9 mouse cellular contexts compared by ENCODE assay signal in genomic region chr11:120110554-120110953, GRCm38 (mm10). TPM values are rescaled to one million over a fixed set of nuclear protein-coding genes. Genes with fewer than 3 reads are reported as not detected.
DNase-seq lines count a peak whose midpoint lies in the region; ATAC-seq and TF ChIP-seq lines count a peak whose summit lies in the region.
"Had no signal": no experiment of that assay in that cellular context is flagged by ENCODE, and none has a peak within 500 bp of the region (broad histone marks: within the 10 kb centered on the region; RNA-seq: fewer than 3 reads in every experiment).

No protein-coding gene starts in this region.

- H3K4me1 ChIP-seq in hindbrain, embryonic 13.5 days (replicated peaks), result peaks cover 15% of the 10 kb centered on the region
- H3K4me1 ChIP-seq in hindbrain, embryonic 12.5 days, result 0 out of 2 replicates have a peak, but pooled peaks cover 4% of the 10 kb centered on the region
- H3K4me1 ChIP-seq in E14TG2a.4 (replicated peaks; ENCODE audit: low read depth, low read length), result peaks cover 66% of the 10 kb centered on the region

- WGBS in hindbrain, embryonic 13.5 days, result 72% methylated on average over 7 of the region's 7 CpGs
- 60% methylated on average over 7 of the region's 7 CpGs for WGBS in hindbrain, embryonic 12.5 days

- H3K27ac ChIP-seq in hindbrain, embryonic 13.5 days, result peak overlapping the region; percentile 36; the same call in 1 of the 2 replicates
- no peak overlapping the region for H3K27ac ChIP-seq in hindbrain, embryonic 12.5 days

- TF ChIP-seq POLR2A in brain, embryonic 14.5 days (IDR thresholded peaks at IDR 0.05; ENCODE audit: borderline replicate concordance, extremely low read depth, insufficient read depth, insufficient read length, poor library complexity, severe bottlenecking), result no peak

- no peak for DNase-seq in brain, embryonic 14.5 days (ENCODE audit: low read depth)
- no peak for DNase-seq in thymus, adult 18-20 months
- DNase-seq in heart, adult 9 months (ENCODE audit: low spot score in 2 of 2), result no peak
- DNase-seq in left cerebral cortex, postnatal 36 days (ENCODE audit: low spot score in 2 of 2), result no peak
- DNase-seq: layer of hippocampus, adult 9-11 months had no signal

- 0 out of 2 replicates have a peak overlapping the region, but pooled peaks have one; percentile 19 for H3K9ac ChIP-seq in hindbrain, embryonic 13.5 days
- H3K9ac ChIP-seq in hindbrain, embryonic 12.5 days, result no peak overlapping the region

- ATAC-seq in hindbrain, embryonic 13.5 days (ENCODE audit: low FRiP score), result no peak
- ATAC-seq in hindbrain, embryonic 12.5 days (ENCODE audit: low FRiP score), result no peak
- 0 out of 2 replicates have a peak, but pooled peaks have one; percentile 20 for ATAC-seq in megakaryocyte-erythroid progenitor cell, adult 5-6 weeks (replicated peaks; ENCODE audit: low FRiP score, low TSS enrichment, poor library complexity, severe bottlenecking)

- H3K27me3 ChIP-seq in hindbrain, embryonic 13.5 days, result no peaks in the 10 kb centered on the region
- H3K27me3 ChIP-seq in hindbrain, embryonic 12.5 days, result no peaks in the 10 kb centered on the region
- H3K27me3 ChIP-seq in E14TG2a.4 (ENCODE audit: insufficient read depth, low read length), result no peaks in the 10 kb centered on the region

- peaks cover 63% of the 10 kb centered on the region for H3K36me3 ChIP-seq in hindbrain, embryonic 13.5 days
- peaks cover 59% of the 10 kb centered on the region for H3K36me3 ChIP-seq in hindbrain, embryonic 12.5 days
- peaks cover 97% of the 10 kb centered on the region for H3K36me3 ChIP-seq in E14TG2a.4 (ENCODE audit: insufficient read depth, low read length)

- H3K4me2 ChIP-seq in hindbrain, embryonic 13.5 days, result no peak overlapping the region
- no peak overlapping the region for H3K4me2 ChIP-seq in hindbrain, embryonic 12.5 days (replicated peaks)

- no peak overlapping the region for H3K4me3 ChIP-seq in hindbrain, embryonic 13.5 days
- H3K4me3 ChIP-seq in hindbrain, embryonic 12.5 days, result no peak overlapping the region
- peak overlapping the region; percentile 29; the same call in 1 of the 2 replicates for H3K4me3 ChIP-seq in E14TG2a.4 (replicated peaks; ENCODE audit: low read length)

- peak; percentile 24 for TF ChIP-seq CTCF in E14TG2a.4 (conservative IDR thresholded peaks at IDR 0.05; ENCODE audit: low read length)
- TF ChIP-seq CTCF in brain, embryonic 14.5 days (IDR thresholded peaks at IDR 0.05; ENCODE audit: borderline replicate concordance, extremely low read depth, insufficient read depth, insufficient read length), result peak; percentile 12; the same call in 1 of the 2 replicates

- intact Hi-C loops in left cerebral cortex, postnatal 36 days (cut with DNase I), result loop anchor here (2.0 to 5.0 kb wide), 3 partner anchors 42 to 196 kb away; partner anchors contain the start of gene Slc38a10

- no peaks in the 10 kb centered on the region for H3K9me3 ChIP-seq in hindbrain, embryonic 13.5 days
- H3K9me3 ChIP-seq in hindbrain, embryonic 12.5 days (replicated peaks), result no peaks in the 10 kb centered on the region
- H3K9me3 ChIP-seq in E14TG2a.4 (ENCODE audit: low read length), result no peaks in the 10 kb centered on the region

RNA-seq across cellular contexts. Expression of gene Ndufaf8, which starts 11.8 kb away (rescaled TPM):
- polyA plus RNA-seq in hindbrain, embryonic 13.5 days (2015; fragmentation: Nextera tagmentation; extraction: Ambion mirVana), result 52.7 and 57.0 TPM in 2 replicates
- polyA plus RNA-seq in hindbrain, embryonic 12.5 days (2016; fragmentation: Nextera tagmentation; extraction: Ambion mirVana), result 45.8 and 52.7 TPM in 2 replicates
- polyA plus RNA-seq in brain, embryonic 14.5 days (2012; rRNA removed), result 28.0 and 39.0 TPM in 2 replicates
- 36.8 and 74.1 TPM in 2 replicates for total RNA-seq in megakaryocyte-erythroid progenitor cell, adult 5-6 weeks (2014; fragmentation: Nextera tagmentation)
- total RNA-seq in megakaryocyte-erythroid progenitor cell, adult 5-6 weeks (2017), result 21.2 and 41.9 TPM in 2 replicates
- total RNA-seq in left cerebral cortex, postnatal 36 days (2021), result 10 to 100 TPM; 33.3 to 49.5 TPM

RNA-seq across cellular contexts. Expression of gene Tepsin, which starts 12.0 kb away (rescaled TPM):
- polyA plus RNA-seq in hindbrain, embryonic 13.5 days (2015; fragmentation: Nextera tagmentation; extraction: Ambion mirVana), result 19.3 and 19.8 TPM in 2 replicates
- 17.3 and 22.0 TPM in 2 replicates for polyA plus RNA-seq in hindbrain, embryonic 12.5 days (2016; fragmentation: Nextera tagmentation; extraction: Ambion mirVana)
- polyA plus RNA-seq in brain, embryonic 14.5 days (2012; rRNA removed), result 47.4 and 59.4 TPM in 2 replicates
- 12.8 and 24.1 TPM in 2 replicates for total RNA-seq in megakaryocyte-erythroid progenitor cell, adult 5-6 weeks (2014; fragmentation: Nextera tagmentation)
- total RNA-seq in megakaryocyte-erythroid progenitor cell, adult 5-6 weeks (2017), result 5.0 and 6.0 TPM in 2 replicates
- total RNA-seq in left cerebral cortex, postnatal 36 days (2021), result 10 to 100 TPM; 14.3 to 16.6 TPM

RNA-seq across cellular contexts. Expression of gene Cep131, which starts 23.9 kb away (rescaled TPM):
- polyA plus RNA-seq in hindbrain, embryonic 13.5 days (2015; fragmentation: Nextera tagmentation; extraction: Ambion mirVana), result 23.2 and 26.7 TPM in 2 replicates
- polyA plus RNA-seq in hindbrain, embryonic 12.5 days (2016; fragmentation: Nextera tagmentation; extraction: Ambion mirVana), result 39.5 and 47.3 TPM in 2 replicates
- polyA plus RNA-seq in brain, embryonic 14.5 days (2012; rRNA removed), result 34.7 and 43.3 TPM in 2 replicates
- 9.6 and 18.9 TPM in 2 replicates for total RNA-seq in megakaryocyte-erythroid progenitor cell, adult 5-6 weeks (2014; fragmentation: Nextera tagmentation)
- 18.1 and 22.3 TPM in 2 replicates for total RNA-seq in megakaryocyte-erythroid progenitor cell, adult 5-6 weeks (2017)
- total RNA-seq in left cerebral cortex, postnatal 36 days (2021), result 10 to 100 TPM; 32.8 to 34.7 TPM

RNA-seq across cellular contexts. Expression of gene Slc38a10, which starts 40.6 kb away (rescaled TPM):
- polyA plus RNA-seq in hindbrain, embryonic 13.5 days (2015; fragmentation: Nextera tagmentation; extraction: Ambion mirVana), result 110 and 115 TPM in 2 replicates
- polyA plus RNA-seq in hindbrain, embryonic 12.5 days (2016; fragmentation: Nextera tagmentation; extraction: Ambion mirVana), result 121 and 125 TPM in 2 replicates
- polyA plus RNA-seq in brain, embryonic 14.5 days (2012; rRNA removed), result 122 and 134 TPM in 2 replicates
- 47.0 and 56.6 TPM in 2 replicates for total RNA-seq in megakaryocyte-erythroid progenitor cell, adult 5-6 weeks (2014; fragmentation: Nextera tagmentation)
- 33.2 and 37.4 TPM in 2 replicates for total RNA-seq in megakaryocyte-erythroid progenitor cell, adult 5-6 weeks (2017)
- total RNA-seq in left cerebral cortex, postnatal 36 days (2021), result 10 to 100 TPM; 80.8 to 86.4 TPM
